Mouse (Mus musculus) heart, adult 11 months (tissue): ENCODE data around the gene Mucl1.
"Not testable (repeated sequence)": the region's sequence is repeated elsewhere in the genome, so short reads cannot be mapped to it uniquely, and the experiment has no call there.

Experiments
- DNase-seq: peaks from one replicate; pipeline ENCODE4 v3.0.0; 2022

Mucl1 gene

GRCm38 (mm10) chr15:103755369-103755768, at the start of gene Mucl1:
Gene Mucl1, minus strand, starts transcription at chr15:103755469.
- DNase-seq: no peak

GRCm38 (mm10) chr15:103766836-103767235, 11.6 kb upstream of the Mucl1 start:
- not testable (repeated sequence) for DNase-seq

- DNase-seq: not testable (repeated sequence)
Measured at GRCm38 (mm10) chr15:103716861-103717260, 38.4 kb downstream of the Mucl1 start.
